Mouse (Mus musculus): ENCODE results near the gene Htr5b. TPM values are rescaled to one million over a fixed set of nuclear protein-coding genes. Genes with fewer than 3 reads are reported as not detected.

Htr5b gene
- total RNA-seq, 2 experiments from 2014 or later, result not detected

DNA sequence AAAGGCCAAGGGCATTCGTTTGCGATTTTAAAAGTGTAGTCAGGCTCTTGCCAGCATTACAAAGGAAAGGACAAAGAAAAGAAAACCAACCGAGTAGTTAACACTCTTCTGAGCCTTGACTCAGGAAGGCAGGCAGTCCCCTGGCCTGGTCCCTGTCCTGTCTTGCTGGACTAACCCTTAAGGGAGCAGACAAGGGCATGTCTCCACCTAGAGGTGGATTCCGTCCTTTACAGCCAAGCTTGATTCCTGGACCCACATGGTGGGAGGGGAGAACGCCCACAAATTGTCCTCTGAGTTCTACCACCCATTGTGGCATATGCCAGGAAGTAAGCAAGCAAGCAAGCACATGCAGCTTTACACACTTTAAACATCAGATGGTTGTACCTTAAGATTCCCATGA, 38.0 kb downstream of the Htr5b start:
- DNase-seq, result no peak
- intact Hi-C loops (cut with DNase I), result no loop called here

GRCm38 (mm10) chr1:121486803-121487202, 41.5 kb downstream of the Htr5b start:
- intact Hi-C loops (cut with DNase I), result loop anchor here (5.0 kb wide), 1 partner anchor 45 kb away; no protein-coding TSS in a partner anchor

GRCm38 (mm10) chr1:121483091-121483490, 45.2 kb downstream of the Htr5b start:
- intact Hi-C loops (cut with DNase I), result no loop called here
- DNase-seq, result no peak

More at GRCm38 (mm10) chr1:121486803-121487202, 41.5 kb downstream of the Htr5b start:
- no peak for DNase-seq

- no peak for DNase-seq
- intact Hi-C loops (cut with DNase I), result no loop called here
These were observed 48.9 kb downstream of the Htr5b start for GRCm38 (mm10) chr1:121479403-121479802.

- no peak for DNase-seq
- intact Hi-C loops (cut with DNase I), result no loop called here
These were observed 49.8 kb downstream of the Htr5b start for GRCm38 (mm10) chr1:121478284-121478980.

DNA sequence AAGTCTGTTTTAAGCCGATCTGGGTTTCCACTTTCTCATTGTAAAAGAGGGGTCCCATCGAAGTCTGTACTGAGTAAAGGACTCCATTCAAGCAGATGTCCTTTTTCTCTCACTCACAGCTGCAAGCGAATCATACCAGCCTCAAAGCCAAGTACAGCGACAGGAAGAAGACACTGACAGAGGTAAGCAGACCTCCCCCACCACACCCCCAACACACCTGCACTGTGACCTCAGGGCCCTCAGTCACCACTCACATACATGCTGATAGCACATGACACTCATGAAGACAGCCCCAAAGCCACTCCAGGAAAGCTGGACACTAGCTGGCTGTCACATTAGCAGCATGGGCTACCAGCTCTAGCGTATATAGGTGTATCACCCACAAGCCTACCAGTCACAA, 50.5 kb downstream of the Htr5b start:
- intact Hi-C loops (cut with DNase I), result no loop called here

DNA sequence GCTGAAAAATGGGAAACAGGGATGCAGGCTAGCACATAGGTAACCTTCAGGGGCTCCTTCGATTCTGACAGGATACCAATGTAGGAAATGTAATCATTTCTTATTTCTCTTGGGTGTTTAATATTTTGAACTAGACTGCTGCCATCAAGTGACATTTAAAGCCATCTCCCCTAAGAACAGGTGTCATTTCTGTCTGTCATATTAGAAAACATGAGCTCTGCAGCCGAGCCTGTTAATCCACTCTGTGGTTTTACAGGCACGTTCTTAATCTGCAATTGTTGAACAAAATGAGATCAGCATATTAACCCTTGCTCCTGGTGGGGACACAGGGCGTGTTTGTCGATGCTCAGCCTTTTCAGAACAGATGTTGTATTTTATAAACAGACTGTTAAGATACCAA, 56.8 kb downstream of the Htr5b start:
- intact Hi-C loops (cut with DNase I), result no loop called here
- DNase-seq, result no peak

More for the DNA sequence above, 50.5 kb downstream of the Htr5b start:
- no peak for DNase-seq

- DNase-seq, result no peak
These were observed 60.0 kb downstream of the Htr5b start for GRCm38 (mm10) chr1:121468271-121468670.

GRCm38 (mm10) chr1:121466276-121466675, 62.0 kb downstream of the Htr5b start:
- no peak for DNase-seq
- intact Hi-C loops (cut with DNase I), result no loop called here

More at GRCm38 (mm10) chr1:121468271-121468670, 60.0 kb downstream of the Htr5b start:
- intact Hi-C loops (cut with DNase I), result no loop called here

DNA sequence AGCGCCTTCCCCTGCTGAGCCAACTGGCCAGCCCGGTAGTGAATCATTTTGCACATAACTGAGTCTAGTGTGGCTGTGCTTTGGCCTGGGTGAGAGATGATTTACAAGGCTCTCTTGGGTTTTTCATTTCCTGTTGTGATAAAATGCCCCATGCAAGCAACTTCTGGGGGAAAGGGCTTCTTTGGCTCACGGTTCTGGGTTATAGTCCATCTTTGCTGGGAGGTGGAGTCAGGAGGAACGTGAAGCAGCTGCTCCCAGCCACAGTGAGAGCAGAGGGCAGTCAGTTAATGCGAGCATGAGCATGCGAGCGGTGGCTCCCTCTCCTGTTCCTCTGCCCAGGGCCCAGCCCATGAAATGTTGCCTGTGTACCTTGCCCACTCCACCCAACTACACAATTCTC, 64.5 kb downstream of the Htr5b start:
- intact Hi-C loops (cut with DNase I), result no loop called here
- DNase-seq, result no peak

DNA sequence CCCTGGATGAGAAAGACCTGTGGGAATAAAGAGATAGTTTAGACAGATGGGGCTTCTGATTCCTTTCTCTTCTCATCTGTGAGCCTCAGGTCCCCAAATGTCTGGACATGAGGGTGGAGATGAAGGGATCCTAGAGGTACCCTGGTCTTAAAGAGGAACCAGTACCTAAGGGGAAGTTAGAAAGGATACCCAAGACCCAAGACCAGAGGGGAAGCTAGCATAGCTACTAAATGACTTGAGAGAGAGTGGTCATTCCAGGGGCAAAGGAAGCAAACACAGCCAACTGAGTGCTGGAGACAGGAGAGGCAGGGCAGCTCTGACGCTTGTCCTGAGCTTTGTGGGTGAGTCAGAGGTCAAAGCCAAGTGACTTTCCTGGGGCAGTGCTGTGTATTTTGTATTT, 65.6 kb downstream of the Htr5b start:
- DNase-seq, result no peak
- intact Hi-C loops (cut with DNase I), result no loop called here

DNA sequence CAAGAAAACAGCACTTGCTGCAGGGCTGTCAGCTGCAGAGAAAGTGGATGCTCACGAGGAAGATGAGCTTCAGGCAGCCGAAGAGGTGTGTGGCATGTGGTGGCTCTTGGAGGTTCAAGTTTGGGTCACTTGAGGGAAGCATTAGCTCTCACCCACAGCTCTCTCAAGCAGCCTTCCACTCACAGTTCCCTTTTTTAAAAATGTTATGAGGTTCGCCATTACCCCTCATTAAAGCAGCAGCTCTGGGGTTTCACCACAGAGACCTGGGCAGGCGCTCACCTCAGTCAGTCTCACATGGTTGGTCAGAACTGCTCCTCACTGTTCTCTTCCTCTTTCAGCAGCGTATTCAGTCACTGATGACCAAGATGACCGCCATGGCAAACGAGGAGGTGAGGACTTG, 66.4 kb downstream of the Htr5b start:
- intact Hi-C loops (cut with DNase I), result no loop called here
- no peak for DNase-seq

DNA sequence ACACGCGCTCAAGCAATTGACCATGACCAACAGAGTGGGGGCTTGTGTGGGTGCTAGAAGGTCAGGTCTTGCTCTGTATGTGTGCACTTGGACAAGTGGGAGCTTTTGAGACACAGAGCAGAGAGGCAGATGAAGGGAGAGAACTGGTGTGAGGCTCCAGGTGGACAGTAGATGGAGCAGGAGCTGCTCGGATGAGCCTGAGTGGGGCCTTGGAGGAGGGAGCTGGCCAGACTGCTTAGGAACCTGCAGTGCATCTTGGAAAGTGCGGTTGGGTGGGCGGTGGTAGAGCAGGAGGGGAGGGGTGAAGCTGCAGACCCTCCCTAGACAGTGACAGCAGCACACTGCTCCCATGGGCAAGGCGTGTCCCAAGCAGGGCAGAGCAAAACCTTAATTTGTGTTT, 68.2 kb downstream of the Htr5b start:
- no peak for DNase-seq
- intact Hi-C loops (cut with DNase I), result no loop called here

Other genes with a start within 250 kb of the Htr5b start
- 10 to 100 TPM; 56.5 to 71.2 TPM for gene Insig2, start 195.9 kb downstream of the Htr5b start, total RNA-seq (2021)
- 10 to 100 TPM; 12.4 to 14.5 TPM for gene Ccdc93, start 97.4 kb downstream of the Htr5b start, total RNA-seq (2021)
- gene Ddx18, start 39.5 kb upstream of the Htr5b start, total RNA-seq (2021), result 10 to 100 TPM; 16.4 to 22.6 TPM

All from heart, postnatal 36 days (tissue).